Mouse (Mus musculus) embryonic facial prominence, embryonic 10.5 days (tissue): ENCODE measurements around the gene Btnl10. TPM values are rescaled to one million over a fixed set of nuclear protein-coding genes. Genes with fewer than 3 reads are reported as not detected.

Experiments
- DNase-seq: peaks from one replicate; pipeline ENCODE4 v3.0.0-alpha.2; 2017; ENCODE audit warnings: low spot score
- H3K27ac ChIP-seq: fragments of 300-500 bp; sonication (generic); replicated peaks from 2 replicates; pipeline ENCODE4 v1.5.1; 2016; ENCODE audit warnings: mild to moderate bottlenecking
- H3K27me3 ChIP-seq: fragments of 300-500 bp; sonication (generic); replicated peaks from 2 replicates; pipeline ENCODE4 v1.6.1; 2016; ENCODE audit warnings: low read depth, mild to moderate bottlenecking; ENCODE audit not compliant: poor library complexity, severe bottlenecking
- H3K36me3 ChIP-seq: fragments of 300-500 bp; sonication (generic); replicated peaks from 2 replicates; pipeline ENCODE4 v1.6.1; 2016; ENCODE audit warnings: mild to moderate bottlenecking, moderate library complexity
- H3K4me1 ChIP-seq: fragments of 300-500 bp; sonication (generic); 2 replicates; pipeline ENCODE4 v1.6.1; 2016
- H3K4me3 ChIP-seq: fragments of 300-500 bp; sonication (generic); 2 replicates; pipeline ENCODE4 v1.5.1; 2016; ENCODE audit warnings: mild to moderate bottlenecking, moderate library complexity
- H3K9me3 ChIP-seq: fragments of 300-500 bp; sonication (generic); 2 replicates; pipeline ENCODE4 v1.6.1; 2016; ENCODE audit warnings: mild to moderate bottlenecking
- WGBS: fragments of 180-500 bp; shearing (Covaris S2); methylation state at CpG from one replicate; pipeline ENCODE4 v1.1.7; 2016; 5-methylcytosine and 5-hydroxymethylcytosine counted together
- microRNA-seq: library from miRNA; unstranded; fragments of <30 nt; microRNA quantifications from one replicate; pipeline ENCODE4, GENCODE M21; 2017
- polyA plus RNA-seq: library from polyadenylated mRNA; unstranded; fragments of >200 nt; fragmentation: Nextera tagmentation; extraction: Ambion mirVana; gene quantifications from 2 replicates; pipeline ENCODE4 v1.2.1, GENCODE M21; 2016

Btnl10 gene
- polyA plus RNA-seq, 1 experiment from 2014 or later, result not detected

DNA sequence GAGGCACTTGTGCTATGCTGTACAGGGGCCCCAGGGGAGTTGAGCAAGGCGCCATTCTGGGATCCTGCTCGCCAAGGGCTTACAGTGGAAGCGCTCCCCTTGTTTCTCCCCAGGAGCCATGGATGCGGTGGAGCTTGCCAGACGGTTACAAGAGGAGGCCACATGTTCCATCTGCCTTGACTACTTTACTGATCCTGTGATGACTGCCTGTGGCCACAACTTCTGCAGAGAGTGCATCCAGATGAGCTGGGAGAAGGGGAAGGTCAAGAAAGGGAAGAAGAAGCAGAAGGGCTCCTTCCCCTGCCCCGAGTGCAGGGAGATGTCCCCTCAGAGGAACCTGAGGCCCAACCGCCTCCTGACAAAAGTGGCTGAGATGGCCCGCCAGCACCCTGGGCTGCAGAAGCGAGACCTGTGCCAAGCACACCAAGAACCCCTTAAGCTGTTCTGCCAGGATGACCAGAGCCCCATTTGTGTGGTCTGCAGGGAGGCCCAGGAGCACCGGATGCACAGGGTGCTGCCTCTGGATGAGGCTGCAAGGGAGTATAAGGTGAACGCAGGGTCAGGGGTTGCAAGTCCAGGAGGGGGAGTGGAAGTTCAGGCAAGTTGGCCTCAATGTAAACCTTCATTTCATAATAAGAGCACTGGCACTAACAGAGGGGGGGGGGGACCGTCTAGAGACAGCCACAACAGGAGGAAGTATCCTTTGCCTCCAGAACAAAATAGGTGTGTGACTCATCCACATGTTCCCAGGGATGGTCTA lies 47.5 kb downstream of the Btnl10 start:
- Histone ChIP-seq H3K27ac (no peak overlapping the region; the same call in 1 of the 2 replicates), H3K9me3 (peaks cover 7% of the 10 kb centered on the region; the same call in 1 of the 2 replicates), H3K4me3 (no peak overlapping the region), H3K4me1 (peaks cover 22% of the 10 kb centered on the region), H3K36me3 (peaks cover 27% of the 10 kb centered on the region), H3K27me3 (peaks cover 38% of the 10 kb centered on the region)
- no peak for DNase-seq
- 49% methylated on average over 12 of the region's 12 CpGs for WGBS

DNA sequence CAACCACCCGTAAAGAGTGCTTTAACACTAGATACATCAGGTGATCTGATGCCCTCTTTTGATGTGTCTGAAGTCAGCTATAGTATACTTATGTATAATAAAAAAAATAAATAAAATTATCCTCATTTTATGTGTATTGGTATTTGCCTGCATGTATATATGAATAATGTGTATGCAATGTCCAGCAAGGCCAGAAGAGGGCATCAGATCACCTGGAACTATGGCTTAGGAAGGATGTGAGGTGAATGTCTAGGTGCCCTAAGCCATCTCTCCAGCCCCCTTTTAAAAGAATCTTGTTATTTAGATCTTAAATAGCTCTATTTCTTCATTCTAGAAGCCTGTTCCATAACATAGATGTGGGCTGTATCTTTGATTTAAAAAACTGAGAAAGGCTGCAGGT lies 49.6 kb downstream of the Btnl10 start:
- Histone ChIP-seq H3K27ac (no peak overlapping the region), H3K27me3 (peaks cover 20% of the 10 kb centered on the region), H3K4me3 (no peak overlapping the region), H3K36me3 (peaks cover 48% of the 10 kb centered on the region), H3K9me3 (no peaks in the 10 kb centered on the region), H3K4me1 (peaks cover 17% of the 10 kb centered on the region)
- no peak for DNase-seq
- WGBS, result 95% methylated on average over 1 of the region's 1 CpGs

- Histone ChIP-seq H3K36me3 (peaks cover 52% of the 10 kb centered on the region), H3K9me3 (no peaks in the 10 kb centered on the region), H3K4me1 (peaks cover 16% of the 10 kb centered on the region), H3K27ac (no peak overlapping the region), H3K4me3 (no peak overlapping the region), H3K27me3 (peaks cover 8% of the 10 kb centered on the region)
- 83% methylated on average over 7 of the region's 7 CpGs for WGBS
- no peak for DNase-seq
These were observed 50.8 kb downstream of the Btnl10 start for GRCm38 (mm10) chr11:58968551-58968950.

GRCm38 (mm10) chr11:58969027-58969426 lies 51.3 kb downstream of the Btnl10 start:
- H3K27me3 ChIP-seq, result 0 out of 2 replicates have a peak, but pooled peaks cover 3% of the 10 kb centered on the region
- H3K4me3 ChIP-seq, result no peak overlapping the region
- DNase-seq, result no peak
- no peaks in the 10 kb centered on the region for H3K9me3 ChIP-seq
- no peak overlapping the region for H3K27ac ChIP-seq
- WGBS, result 86% methylated on average over 8 of the region's 8 CpGs
- peaks cover 55% of the 10 kb centered on the region for H3K36me3 ChIP-seq
- H3K4me1 ChIP-seq, result peaks cover 13% of the 10 kb centered on the region

GRCm38 (mm10) chr11:58969659-58970058 lies 52.0 kb downstream of the Btnl10 start:
- no peak for DNase-seq
- H3K36me3 ChIP-seq, result peaks cover 61% of the 10 kb centered on the region
- no peaks in the 10 kb centered on the region for H3K27me3 ChIP-seq
- H3K9me3 ChIP-seq, result no peaks in the 10 kb centered on the region
- no peak overlapping the region for H3K4me3 ChIP-seq
- no peak overlapping the region for H3K27ac ChIP-seq
- 89% methylated on average over 6 of the region's 6 CpGs for WGBS
- H3K4me1 ChIP-seq, result peaks cover 11% of the 10 kb centered on the region

GRCm38 (mm10) chr11:58970831-58971530 lies 53.3 kb downstream of the Btnl10 start:
- DNase-seq, result no peak
- Histone ChIP-seq H3K27me3 (no peaks in the 10 kb centered on the region), H3K4me1 (peaks cover 3% of the 10 kb centered on the region; the same call in 1 of the 2 replicates), H3K9me3 (no peaks in the 10 kb centered on the region), H3K36me3 (peaks cover 72% of the 10 kb centered on the region), H3K27ac (no peak overlapping the region), H3K4me3 (no peak overlapping the region)
- 89% methylated on average over 21 of the region's 21 CpGs for WGBS

DNA sequence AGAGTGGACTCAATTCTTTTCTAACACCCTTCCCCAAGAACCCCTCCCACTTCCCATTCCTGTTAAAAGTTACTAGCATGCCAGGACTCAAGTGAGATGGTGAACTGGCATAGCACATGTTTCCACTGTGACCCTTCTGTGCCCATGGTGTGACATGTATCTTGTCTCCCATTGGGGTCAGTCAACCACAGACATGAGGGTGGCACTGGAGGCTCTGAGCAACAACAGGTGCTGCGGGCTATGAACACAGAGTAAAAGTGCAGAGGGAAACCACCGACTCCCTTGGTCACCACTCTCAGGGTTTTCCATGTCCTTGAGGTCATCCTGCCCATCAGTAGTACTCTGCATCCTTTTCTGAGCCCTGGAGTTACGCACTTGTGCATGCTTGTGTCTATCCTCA lies 54.1 kb downstream of the Btnl10 start:
- no peaks in the 10 kb centered on the region for H3K27me3 ChIP-seq
- H3K36me3 ChIP-seq, result peaks cover 73% of the 10 kb centered on the region
- peaks cover 7% of the 10 kb centered on the region for H3K4me1 ChIP-seq
- no peak overlapping the region for H3K27ac ChIP-seq
- WGBS, result 95% methylated on average over 3 of the region's 3 CpGs
- DNase-seq, result no peak
- no peaks in the 10 kb centered on the region for H3K9me3 ChIP-seq
- no peak overlapping the region for H3K4me3 ChIP-seq

DNA sequence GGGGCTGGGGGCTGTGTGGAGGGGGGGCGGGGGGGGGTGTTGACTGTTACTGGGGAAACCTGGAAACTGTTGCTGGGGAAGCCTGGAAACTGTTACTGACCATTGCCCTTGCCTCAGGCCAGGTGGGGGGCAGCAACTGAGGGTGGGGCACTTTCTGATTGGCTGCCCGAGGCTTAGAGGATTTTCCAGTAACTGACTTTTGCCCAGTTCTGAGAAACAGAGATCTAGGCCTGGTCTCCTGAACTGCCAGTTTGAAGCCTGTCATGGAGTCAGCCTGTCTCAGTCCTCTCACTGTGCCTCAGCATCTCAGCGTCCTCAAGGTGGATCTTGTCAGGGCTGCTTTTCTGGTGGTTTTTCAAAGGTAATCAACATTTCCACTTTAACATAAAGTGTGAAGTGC lies 56.7 kb downstream of the Btnl10 start:
- Histone ChIP-seq H3K4me3 (no peak overlapping the region), H3K9me3 (no peaks in the 10 kb centered on the region), H3K27ac (no peak overlapping the region), H3K27me3 (no peaks in the 10 kb centered on the region), H3K36me3 (peaks cover 54% of the 10 kb centered on the region), H3K4me1 (peaks cover 24% of the 10 kb centered on the region)
- DNase-seq, result no peak
- WGBS, result 87% methylated on average over 3 of the region's 3 CpGs

Small RNA genes within 50 kb of the gene (microRNA-seq; reads per million reads assigned to microRNA genes)
- gene Gm44313, result not detected

Other genes starting within 250 kb of the Btnl10 start
- not detected in 2 replicates for gene Olfr320, start 236.8 kb upstream of the Btnl10 start, polyA plus RNA-seq
- gene Olfr319, start 218.7 kb upstream of the Btnl10 start, polyA plus RNA-seq, result not detected in 2 replicates
- gene Olfr318, start 193.9 kb upstream of the Btnl10 start, polyA plus RNA-seq, result not detected in 2 replicates
- gene Olfr317, start 178.7 kb upstream of the Btnl10 start, polyA plus RNA-seq, result not detected in 2 replicates
- not detected in 2 replicates for gene Olfr316, start 165.2 kb upstream of the Btnl10 start, polyA plus RNA-seq
- gene Olfr315, start 144.7 kb upstream of the Btnl10 start, polyA plus RNA-seq, result not detected in 2 replicates
- not detected in 2 replicates for gene Olfr314, start 135.0 kb upstream of the Btnl10 start, polyA plus RNA-seq
- 1.4 and 1.6 TPM in 2 replicates for gene Fam183b, start 115.9 kb upstream of the Btnl10 start, polyA plus RNA-seq
- not detected in 2 replicates for gene Olfr313, start 102.9 kb upstream of the Btnl10 start, polyA plus RNA-seq
- gene Olfr312, start 88.7 kb upstream of the Btnl10 start, polyA plus RNA-seq, result not detected in 2 replicates
- gene Olfr311, start 78.7 kb upstream of the Btnl10 start, polyA plus RNA-seq, result not detected in 2 replicates
- gene Gm12258, start 70.8 kb upstream of the Btnl10 start, polyA plus RNA-seq, result 8.7 and 9.1 TPM in 2 replicates
- 10.6 and 10.8 TPM in 2 replicates for gene 2810021J22Rik, start 50.7 kb upstream of the Btnl10 start, polyA plus RNA-seq
- gene Zfp39, start 13.7 kb upstream of the Btnl10 start, polyA plus RNA-seq, result 5.7 and 6.3 TPM in 2 replicates
- gene Rnf187, start 21.0 kb downstream of the Btnl10 start, polyA plus RNA-seq, result 255 and 258 TPM in 2 replicates
- gene Hist3h2ba, start 31.0 kb downstream of the Btnl10 start, polyA plus RNA-seq, result 23.0 and 25.0 TPM in 2 replicates
- gene Hist3h2a, start 36.8 kb downstream of the Btnl10 start, polyA plus RNA-seq, result 17.8 and 19.0 TPM in 2 replicates
- gene Trim17, start 36.8 kb downstream of the Btnl10 start, polyA plus RNA-seq, result 0.19 and 0.40 TPM in 2 replicates
- gene Trim11, start 60.2 kb downstream of the Btnl10 start, polyA plus RNA-seq, result 19.0 and 19.1 TPM in 2 replicates
- gene Obscn, start 218.5 kb downstream of the Btnl10 start, polyA plus RNA-seq, result 0.05 and 0.24 TPM in 2 replicates
- 4.0 and 4.7 TPM in 2 replicates for gene Iba57, start 245.8 kb downstream of the Btnl10 start, polyA plus RNA-seq